Mouse (Mus musculus): Measurements from ENCODE around the gene Crebbp.
"Not testable (repeated sequence)": the region's sequence is repeated elsewhere in the genome, so short reads cannot be mapped to it uniquely, and the experiment has no call there.

The Crebbp gene

DNA sequence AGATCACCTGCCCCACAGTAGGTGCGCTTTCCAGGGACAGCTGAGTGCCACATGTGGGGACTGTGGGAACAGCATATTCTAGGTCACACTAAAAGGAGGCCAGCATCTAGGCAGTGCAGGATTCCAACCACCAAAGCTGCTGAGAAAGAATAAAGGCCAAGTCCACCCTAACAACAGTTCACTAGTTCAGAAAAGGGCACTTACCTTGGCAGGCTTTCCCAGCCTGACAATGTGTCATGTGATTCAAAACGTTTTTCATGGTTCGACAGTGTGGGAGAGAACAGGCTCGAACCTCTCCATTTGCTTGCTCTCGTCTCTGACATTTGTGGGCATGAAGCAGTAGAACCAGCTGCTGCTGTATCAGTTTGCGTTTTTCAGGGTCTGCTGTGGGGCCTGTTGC, 75.3 kb downstream of the Crebbp start:
- no peak for DNase-seq

DNA sequence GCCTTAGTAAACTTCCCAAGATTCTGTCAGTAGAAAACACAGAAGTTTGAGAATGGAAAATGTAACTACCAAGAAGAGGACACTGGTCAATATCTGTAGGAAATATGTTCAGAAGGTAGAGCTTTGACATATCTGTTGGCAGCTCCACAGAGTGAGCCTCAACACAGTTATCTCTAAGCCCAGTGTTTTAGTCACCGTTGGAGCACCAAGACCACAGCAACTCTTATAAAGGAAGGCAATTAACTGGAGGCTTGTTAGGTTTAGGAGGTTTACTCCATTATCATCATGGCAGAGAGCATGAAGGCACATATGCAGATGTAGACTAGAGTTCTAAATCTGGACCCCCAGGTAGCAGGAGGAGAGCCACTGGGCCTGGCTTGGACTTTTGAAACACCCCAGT, 80.0 kb downstream of the Crebbp start:
- no peak for DNase-seq

DNA sequence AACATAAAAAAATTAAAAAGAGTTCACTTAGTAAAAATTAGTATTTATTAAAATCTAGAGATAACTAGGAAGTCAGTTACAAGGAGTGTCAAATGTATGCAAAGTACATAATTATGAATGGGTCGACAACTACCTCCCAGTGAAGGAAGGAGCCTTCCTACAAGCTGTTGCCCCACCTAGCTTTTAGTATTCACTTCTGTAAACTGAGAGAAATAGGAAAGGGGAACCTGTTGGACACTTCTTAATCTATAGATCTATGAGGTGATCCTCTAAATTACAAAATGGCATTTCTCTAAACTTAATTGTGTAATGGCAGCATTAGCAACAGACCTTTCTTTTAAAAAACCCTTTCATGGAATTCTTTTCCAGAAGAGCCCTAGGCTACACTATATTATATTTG, 84.9 kb downstream of the Crebbp start:
- DNase-seq: no peak

DNA sequence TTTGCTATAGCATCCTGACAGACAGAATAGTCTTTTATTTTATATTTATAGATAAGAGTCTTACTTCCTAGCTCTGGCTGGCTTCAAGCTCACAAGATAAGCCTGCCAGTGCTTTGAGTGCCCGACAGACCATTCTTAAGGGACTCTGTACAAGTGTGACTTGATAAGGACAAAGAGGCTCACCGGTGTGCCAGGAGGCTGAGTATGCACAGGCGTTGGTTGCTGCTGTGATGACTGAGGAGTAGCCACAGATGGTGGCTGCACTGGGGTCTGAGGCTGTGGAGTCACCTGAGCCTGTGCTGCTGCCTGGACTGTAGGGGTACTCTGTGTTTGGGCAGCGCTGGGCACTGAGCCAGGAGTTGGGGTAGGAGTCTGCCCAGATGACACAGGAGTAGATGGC, 96.7 kb downstream of the Crebbp start:
- DNase-seq: no peak

DNA sequence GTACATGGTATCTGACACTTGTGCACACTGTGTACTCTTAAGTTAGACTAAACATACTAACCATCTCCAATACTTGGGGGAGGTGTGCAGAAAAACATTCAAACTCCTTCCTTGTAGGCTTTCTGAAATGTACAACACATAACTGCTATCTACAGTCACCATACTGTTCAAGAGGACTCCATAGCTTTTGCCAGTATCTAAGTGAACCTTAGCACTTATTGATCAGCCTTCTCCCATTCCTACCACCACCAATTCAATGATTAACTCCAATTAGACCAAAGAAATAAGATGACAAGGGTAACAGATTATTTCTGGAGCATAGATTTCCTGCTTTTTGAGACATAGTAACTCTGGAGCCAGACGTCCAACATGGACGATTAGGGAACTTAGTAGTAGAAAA, 113.4 kb downstream of the Crebbp start:
- DNase-seq: no peak

DNA sequence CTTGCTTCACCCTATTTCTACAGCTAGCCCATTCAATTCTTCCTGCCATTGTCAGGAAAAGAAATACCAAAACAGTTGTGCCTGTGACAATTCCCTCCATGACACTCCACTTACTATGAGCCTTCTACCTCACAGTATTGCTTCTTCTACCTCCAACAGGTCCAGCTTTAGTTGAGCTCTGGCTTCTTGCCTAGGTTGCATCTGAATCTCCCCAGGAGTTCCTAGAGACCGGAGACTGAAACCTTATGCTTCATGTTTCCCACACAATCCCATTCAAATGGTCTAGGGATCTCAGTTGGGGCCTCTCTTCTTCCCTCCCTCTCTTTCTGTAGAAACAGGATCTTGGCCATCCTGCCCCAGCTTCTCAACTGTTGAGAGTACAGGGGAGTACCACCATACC, 116.3 kb downstream of the Crebbp start:
- no peak for DNase-seq

DNA sequence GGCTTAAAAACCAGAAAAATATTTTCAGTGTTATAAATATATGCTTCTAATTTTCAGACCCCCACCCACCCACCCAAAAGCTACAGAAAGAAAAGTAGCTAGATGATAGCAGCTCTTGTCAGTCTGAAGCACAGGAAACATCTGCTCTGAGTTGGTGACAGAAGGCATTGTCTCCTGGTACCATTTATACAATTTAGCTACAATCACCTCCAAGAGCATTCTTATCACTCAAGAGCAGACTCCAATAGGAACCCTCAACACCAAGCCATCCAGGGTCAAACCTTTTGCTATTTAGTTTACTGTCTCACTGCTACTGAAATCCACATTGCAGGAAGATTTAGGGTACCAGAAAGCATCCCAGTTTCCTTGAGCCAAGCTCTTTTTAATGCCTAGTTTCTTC, 116.9 kb downstream of the Crebbp start:
- no peak for DNase-seq

DNA sequence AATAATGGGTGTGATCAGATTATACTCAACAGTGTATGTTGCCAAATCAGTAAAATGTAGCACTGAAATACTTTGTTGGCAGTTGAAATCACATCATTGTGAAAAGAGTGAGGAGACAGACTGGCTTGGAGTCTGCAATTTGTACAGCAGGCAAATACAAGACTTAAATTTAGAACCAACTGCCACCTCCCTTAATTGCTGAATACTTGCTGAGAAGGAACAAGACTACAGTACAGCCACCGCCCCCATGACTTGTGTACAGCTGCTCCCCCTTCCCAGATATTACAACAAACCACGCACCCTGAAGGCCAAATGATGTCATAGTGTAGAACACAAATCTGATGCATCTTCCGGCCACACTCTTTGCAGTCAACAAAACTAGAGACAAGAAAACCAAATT, 117.7 kb downstream of the Crebbp start:
- DNase-seq: no peak

DNA sequence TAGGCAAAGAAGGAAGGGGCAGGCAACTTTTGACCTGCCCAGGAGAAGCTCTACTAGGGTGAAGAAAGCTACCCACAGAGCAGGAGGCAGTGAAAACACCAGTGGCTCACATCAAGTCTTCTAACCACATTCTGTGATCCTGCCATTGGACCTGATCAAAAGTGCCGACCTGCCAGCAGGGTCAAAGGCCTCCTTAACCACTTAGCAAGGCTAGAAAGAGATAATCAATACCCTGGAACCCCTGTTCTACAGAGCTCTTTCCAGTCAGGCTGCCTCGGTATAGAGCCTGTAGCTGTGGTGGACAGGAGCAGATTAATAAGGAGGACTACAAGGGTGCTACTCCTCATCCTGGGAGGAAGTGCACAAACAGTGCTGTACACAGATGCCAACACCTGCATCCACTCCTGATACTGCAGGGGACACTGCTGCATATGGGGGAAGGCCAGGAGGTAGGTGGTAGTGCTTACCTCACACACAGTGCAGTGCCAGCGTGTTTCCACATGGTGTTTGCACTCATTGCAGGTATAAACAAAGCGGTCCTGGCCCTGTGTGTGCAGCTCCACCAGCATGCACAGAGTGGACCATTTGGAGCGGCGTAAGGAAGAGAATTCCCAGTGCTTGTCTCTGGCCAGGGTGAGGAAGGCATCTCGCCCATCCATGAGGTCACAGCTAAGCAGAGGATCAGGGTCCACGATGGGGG, 126.4 kb downstream of the Crebbp start:
- no peak for DNase-seq

DNA sequence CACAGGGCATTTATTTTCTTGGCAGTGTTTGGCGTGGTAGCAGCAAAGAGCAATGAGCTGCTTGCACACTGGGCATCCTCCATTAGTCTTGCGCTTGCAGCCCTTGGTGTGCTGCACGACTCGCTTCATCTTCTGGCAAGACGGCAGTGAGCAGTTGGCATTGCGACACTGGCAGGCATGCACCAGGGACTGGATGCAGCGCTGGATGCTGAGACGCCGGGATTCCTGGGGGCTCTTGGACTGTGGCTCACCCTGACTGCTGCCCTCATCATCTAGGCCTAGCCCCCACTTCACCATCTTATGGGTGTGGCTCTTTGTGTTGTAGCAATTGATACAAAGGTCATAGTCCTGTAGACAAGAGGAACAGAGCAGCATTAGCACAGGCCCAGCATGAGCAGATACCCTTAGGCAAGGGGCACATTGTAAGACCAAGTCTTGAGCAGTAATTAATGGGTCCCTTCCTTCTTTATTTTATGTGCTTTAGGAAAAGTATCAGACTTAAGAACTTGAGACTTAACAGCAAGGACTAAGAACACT, 127.9 kb downstream of the Crebbp start:
- no peak for DNase-seq

DNA sequence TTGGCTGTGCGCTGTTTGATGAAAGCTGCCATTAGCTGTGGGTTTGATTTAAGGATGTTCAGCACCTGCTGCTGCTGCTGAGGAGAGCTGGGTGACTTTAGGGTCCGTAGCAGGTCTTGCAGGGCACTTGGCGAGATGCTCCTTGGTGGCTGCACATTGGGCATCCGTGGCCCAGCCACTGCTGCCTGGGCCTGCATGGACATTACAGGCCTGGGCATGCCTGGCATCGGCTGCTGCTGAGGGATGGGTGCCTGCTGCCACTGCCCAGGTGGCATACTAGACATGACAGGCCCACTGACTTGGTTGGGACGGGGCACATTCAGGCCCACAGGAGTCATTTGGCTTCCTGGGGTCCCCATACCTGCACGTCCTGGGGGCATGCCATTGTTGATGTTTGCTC, 128.7 kb downstream of the Crebbp start:
- no peak for DNase-seq

DNA sequence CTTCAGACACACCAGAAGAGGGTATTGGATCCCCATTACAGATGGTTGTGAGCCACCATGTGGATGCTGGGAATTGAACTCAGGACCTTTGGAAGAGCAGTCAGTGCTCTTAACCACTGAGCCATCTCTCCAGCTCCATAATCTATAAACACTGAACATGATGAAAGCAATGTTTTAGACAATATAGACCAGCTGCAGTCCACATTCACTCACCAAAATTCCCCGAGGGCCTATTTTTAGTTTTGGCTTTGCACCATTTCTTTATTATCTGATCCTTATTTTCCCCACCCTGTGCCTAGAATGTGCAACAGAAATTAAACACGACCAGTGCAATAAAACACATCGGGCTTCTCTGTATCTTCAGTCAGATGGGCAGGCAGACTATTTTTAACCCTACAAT, 133.4 kb downstream of the Crebbp start:
- not testable (repeated sequence) for DNase-seq

DNA sequence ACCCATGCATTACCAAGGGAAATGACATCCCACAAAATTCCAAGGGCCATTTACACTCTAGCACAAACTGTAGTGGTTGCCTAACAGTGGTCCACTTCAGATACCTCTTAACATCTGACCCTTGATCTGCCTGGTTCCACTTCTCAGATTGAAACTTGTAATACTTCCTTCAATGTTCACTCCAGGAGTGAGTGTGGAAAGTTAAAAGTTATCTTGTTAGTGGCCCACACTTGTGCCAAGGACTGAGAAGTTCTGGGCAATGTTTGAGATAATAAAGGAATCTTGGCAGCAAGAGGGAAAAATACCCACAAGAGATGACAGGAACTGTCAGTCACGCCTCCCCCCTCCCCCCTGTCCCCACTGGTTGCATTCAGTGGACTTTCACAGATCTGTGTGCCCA, 134.1 kb downstream of the Crebbp start:
- no peak for DNase-seq

DNA sequence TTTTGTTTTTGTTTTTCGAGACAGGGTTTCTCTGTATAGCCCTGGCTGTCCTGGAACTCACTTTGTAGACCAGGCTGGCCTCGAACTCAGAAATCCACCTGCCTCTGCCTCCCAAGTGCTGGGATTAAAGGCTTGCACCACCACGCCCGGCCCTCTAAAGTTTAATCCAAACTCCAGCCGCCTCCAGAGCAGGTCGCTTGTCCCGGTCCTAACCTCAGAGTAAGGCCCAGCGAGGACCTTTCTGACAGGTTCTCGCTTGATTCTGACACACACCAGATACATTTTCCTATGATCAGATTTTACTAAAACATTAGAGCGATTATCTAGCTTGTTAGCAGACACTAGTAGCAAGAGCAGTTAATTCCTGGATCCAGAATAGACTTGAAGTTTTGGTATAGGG, 135.5 kb downstream of the Crebbp start:
- not testable (repeated sequence) for DNase-seq

DNA sequence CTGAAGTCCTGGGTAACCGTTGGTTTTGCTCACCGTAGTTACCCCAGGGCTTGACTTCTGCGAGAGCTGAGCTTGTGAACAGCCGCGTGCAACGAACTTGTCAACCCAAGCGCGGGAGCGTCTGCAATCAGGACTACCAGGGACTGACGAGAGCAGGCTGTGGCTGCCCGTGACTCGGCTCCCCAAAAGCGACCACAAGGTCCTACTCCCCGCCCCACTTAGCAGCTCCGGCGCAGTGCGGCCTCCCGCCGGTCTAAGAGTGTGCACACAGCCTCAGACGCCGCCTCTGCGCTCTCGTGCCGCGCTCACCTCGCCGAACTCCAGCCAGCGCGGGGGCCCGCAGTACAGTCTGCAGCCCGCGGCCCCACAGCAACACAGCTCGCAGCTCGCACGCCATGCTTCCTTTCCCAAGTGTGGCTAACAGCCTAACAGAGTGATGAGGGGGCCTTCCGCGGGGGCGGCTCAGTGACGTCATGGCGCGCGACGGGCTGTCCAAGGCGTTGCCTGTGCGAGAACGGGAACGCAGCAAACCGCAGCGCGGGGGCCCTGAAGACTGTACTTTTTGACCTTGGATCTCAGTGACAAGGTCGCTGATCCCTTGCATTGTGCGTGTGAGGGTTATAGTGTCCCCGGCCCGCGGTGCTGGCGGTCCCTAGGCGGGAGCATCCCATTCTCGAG, 136.3 kb downstream of the Crebbp start, which contains the start of gene Trap1:
Gene Trap1, minus strand, starts transcription at position 444 of the 678 bp plus-strand sequence.
- DNase-seq: peak; percentile 91

DNA sequence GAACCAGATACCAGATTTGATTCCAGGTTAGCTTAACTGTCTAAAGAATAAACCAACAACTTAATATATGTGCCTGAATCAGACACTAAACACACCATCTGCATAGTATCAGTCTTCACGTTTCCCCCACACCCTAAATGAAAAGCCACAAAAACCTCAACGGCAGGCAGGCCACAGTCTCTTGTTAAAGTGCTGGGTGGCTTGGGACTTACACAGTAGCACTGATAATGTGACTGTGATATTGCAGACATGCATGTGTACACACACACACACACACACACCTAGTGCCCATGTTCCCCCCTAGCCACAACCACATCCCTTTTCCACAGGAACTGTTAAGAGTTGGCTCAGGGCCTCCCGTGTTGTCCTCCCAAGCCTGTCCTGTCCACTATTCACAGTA, 139.0 kb downstream of the Crebbp start:
- no peak for DNase-seq

DNA sequence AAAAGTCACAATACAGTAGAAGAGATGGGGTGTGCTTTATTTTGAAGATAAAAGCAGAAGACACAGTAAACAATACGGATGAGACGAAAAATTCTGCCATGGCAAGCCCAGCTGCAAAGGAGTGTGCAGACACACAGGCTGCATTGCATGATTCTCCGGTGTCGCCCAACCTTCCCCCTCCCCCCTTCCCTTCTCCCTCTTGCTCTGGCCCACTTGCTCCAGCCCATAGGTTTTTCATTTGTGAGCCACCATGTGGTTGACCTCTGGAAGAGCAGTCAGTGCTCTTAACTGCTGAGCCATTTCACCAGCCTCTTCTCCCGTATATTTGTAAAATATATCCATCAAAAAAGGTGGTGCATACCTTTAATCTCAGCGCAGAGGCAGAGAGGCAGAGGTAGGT, 139.5 kb downstream of the Crebbp start:
- no peak for DNase-seq

DNA sequence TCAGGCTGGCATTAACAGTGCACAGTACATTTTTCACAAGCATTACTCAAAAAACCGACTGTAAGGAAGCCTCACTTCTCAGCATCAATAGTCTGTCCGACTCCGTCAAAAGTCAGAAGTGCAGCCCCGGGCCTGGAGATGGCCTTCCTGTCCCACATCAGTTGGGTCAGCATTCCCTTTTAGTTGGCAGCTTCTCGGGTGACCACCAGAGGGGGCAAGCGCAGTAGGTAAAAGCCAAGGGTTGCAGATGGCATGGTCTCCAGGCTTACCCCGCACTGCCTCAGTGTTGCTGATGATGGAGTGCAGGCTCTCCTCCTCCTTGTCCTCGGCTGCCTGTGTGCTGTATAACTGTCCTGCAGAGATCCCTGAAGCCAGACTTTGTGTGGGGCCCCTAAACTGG, 145.2 kb downstream of the Crebbp start:
- DNase-seq: no peak

DNA sequence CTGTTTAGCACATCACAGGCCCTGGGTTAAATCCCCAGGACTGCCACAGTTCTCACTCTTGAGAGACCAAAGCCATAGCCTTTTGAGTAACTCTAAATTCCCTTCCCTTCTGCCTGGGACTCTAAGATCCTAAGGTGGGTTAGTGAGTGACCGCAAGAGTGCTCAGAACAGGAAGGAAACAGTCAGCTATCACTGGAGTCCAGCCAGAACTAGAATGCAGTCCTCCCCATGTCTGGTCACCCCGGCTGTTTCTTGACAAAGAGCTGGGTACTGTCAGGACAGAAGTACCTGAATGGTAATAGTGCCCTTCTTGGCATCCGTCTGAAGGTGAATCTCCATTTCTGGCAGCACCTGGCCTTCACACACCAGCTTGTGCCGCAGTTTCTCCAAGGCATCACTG, 148.9 kb downstream of the Crebbp start:
- DNase-seq: no peak

DNA sequence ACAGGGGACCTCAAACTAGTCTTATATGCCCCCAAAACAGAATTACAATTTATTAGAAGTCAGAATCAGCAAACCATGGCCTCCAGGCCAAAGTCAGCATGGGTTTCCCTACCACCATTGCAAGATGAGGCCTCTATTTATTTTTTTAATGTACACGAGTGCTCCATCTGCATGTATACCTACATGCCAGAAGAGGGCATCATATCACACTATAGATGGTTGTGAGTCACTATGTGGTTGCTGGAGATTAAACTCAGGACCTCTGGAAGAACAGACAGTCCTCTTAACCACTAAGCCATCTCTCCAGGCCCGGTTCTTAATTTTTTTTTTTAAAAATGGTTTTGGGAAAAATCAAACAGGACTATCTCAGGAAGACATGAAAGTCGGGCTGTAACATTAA, 160.0 kb downstream of the Crebbp start:
- DNase-seq: no peak

DNA sequence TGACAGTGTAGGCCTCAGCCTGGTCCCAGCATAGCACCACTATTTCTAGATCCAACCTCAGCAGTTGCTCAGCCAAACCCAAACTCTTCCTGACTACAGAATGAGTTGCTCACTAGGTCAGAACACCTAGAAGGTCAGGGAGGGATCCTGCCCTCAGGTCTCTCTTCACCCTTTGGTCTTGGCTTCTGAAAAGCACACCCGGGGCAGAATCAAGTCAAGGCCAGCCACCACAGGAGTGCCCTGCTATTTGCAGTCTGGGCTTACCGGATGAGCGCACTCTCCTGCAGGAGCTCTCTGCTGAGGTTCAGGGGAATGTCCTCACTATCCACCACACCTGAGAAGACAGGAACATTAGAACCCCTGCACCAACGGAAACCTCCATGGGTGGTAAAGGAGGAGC, 161.2 kb downstream of the Crebbp start:
- no peak for DNase-seq

DNA sequence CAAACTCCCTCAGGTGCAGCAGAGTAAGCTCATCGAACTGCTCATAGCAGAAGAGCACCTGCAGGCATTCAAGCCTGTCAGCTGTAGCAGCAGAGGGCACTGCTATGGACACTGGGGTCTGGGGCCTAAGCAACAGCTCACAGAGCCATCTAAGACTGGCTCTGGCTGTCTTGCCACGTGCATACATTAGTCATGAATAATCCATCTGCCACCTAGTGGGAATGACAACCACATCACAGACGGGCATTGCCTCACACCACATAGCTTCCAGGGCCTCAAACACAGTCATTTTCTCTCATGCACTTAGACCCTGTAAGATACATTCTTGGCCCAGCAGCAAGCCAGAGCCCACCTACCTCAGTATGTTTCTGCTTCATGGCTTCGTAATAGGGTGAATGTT, 168.3 kb downstream of the Crebbp start:
- no peak for DNase-seq

DNA sequence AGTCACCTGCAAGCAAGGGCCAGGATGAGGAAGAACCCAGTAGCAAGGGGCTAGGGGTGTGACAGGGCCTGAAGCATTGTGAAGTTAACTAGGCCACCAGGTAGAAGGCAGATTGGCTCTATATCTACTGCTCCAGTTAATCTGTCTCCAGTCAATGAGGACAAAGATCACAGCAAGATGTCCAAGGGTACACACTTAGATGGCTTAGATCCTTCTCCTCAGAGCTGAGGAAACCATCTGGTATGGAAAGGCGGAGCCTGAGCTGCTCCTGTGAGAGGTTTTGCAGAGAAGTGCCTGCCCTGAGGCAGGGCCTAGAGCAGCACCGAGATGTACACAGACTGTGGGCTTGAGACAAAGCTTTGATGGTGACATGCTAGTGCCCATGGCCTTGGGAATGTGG, 169.7 kb downstream of the Crebbp start:
- no peak for DNase-seq

DNA sequence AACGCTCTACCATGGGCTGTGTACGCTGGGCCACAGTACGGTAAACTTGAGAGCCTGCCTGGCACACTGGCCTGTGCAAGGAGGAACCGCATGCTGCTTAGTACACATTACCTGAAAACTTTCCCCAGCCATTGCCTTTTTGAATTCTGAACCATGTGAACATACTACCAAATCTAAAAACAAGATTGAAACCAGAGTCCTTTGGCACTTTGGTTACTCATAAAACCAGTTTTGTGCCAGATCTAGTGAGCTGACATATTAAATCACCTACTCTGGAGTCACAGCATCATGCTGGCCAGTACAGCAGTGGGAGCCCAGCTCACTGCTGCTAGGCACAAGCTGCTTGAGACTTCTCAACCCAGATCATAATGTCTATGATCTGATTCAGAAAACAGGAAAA, 172.2 kb downstream of the Crebbp start:
- no peak for DNase-seq

DNA sequence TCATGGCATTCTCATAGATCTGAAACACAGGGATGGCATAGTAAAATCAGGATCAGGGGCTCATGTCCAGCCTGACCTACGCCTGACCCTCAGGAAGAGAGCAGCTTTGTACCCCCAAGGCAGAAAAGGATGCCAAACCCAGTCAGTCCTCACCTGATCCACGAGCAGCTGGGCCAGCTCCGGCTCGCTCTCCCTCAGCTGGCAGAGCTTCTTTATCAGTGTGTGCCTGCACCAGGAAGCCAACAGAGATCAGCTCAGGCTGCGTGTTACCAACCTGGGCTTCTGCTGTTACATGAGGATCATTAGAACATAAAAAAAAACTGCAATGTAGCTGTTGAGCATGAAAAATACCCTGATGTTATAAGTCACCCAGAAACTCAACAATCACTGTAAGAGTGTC, 173.6 kb downstream of the Crebbp start:
- DNase-seq: no peak
